Mouse (Mus musculus) fibroblast of lung, adult 2 months (primary cell): ENCODE measurements around the gene Zfp809.
"Not testable (repeated sequence)": the region's sequence is repeated elsewhere in the genome, so short reads cannot be mapped to it uniquely, and the experiment has no call there.

Experiments used
- DNase-seq: peaks from one replicate; pipeline ENCODE4 v3.0.0-alpha.2; 2011; ENCODE audit warnings: low read depth

Gene Zfp809

GRCm38 (mm10) chr9:22225581-22226388 lies at the start of gene Zfp809:
Gene Zfp809 (plus strand): TSS chr9:22225714.
- DNase-seq = peak; percentile 98

GRCm38 (mm10) chr9:22188025-22188611 lies 37.4 kb upstream of the Zfp809 start, which contains the start of gene Zfp872:
Gene Zfp872 (plus strand): TSS chr9:22188090.
- DNase-seq = peak; percentile 7

- no peak for DNase-seq
These were observed 29.1 kb upstream of the Zfp809 start for GRCm38 (mm10) chr9:22196412-22196811.

GRCm38 (mm10) chr9:22213785-22214194 lies 11.7 kb upstream of the Zfp809 start:
- DNase-seq = no peak

GRCm38 (mm10) chr9:22214549-22214948 lies 11.0 kb upstream of the Zfp809 start:
- no peak for DNase-seq

- DNase-seq = no peak
These were observed 8.8 kb upstream of the Zfp809 start for GRCm38 (mm10) chr9:22216705-22217104.

DNA sequence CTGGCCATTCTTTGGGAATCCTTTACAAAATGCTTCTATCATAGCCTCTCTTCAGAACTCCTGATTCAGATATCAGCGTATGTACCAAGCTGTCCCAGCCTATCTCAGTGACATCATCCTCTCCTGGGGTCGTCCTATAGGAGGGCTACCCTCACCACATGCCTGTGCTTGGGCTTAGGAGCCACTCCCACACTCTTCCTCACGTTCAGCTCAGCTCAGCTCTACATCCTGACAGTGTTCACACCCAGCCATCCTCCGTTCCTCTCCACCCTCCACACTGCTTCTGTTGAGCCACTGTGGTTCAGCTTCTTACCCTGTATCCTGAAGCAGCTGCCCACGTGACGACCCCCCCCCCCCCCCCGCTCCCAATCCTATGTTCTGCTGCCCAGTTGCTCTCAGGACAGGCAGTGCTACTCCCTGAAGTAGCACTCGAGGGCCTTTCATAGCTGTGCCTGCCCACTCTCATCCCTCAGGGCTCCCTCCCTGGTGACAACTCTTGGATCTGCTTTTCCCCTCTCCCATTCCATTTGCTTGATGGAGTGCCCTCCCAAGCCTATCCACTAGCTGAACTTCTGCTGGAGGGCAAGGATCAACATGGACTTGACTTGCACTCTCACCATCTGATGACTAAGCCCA lies 7.5 kb upstream of the Zfp809 start:
- no peak for DNase-seq

DNA sequence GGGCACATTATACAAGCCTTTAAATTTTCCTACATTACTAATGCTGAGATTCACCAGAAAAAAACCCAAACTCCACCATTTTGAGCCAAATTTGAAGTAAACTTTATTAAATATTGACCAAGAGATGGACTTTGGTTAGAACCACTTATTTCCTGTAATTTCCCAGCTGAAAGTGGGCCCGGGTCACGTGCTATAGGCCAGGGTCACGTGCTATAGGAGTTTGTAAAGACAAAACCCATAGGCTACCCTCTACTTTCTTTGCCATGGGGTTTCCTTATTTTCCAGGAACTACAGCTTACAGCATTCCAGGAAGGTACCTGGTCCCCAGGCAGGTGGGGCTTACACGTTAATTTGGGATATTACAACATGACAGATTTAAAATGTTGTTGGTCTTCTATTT lies 1.4 kb upstream of the Zfp809 start:
- DNase-seq = no peak

- DNase-seq = peak; percentile 44
These were observed 694 bp upstream of the Zfp809 start for GRCm38 (mm10) chr9:22224536-22225503.

DNA sequence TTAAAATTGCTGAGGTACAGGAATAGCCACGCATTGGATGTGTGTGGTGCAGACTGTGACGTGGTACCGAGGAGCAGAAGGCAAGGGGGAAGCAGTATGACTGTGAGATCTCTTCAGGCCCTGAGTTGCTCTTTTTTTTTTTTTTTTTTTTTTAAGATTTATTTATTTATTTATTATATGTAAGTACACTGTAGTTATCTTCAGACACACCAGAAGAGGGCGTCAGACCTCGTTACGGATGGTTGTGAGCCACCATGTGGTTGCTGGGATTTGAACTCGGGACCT lies 817 bp downstream of the Zfp809 start:
- DNase-seq = not testable (repeated sequence)

- DNase-seq = no peak
These were observed 1.3 kb downstream of the Zfp809 start for GRCm38 (mm10) chr9:22226846-22227245.

- DNase-seq = no peak
These were observed 4.0 kb downstream of the Zfp809 start for GRCm38 (mm10) chr9:22229386-22230026.

GRCm38 (mm10) chr9:22230061-22230460 lies 4.5 kb downstream of the Zfp809 start:
- DNase-seq = no peak

DNA sequence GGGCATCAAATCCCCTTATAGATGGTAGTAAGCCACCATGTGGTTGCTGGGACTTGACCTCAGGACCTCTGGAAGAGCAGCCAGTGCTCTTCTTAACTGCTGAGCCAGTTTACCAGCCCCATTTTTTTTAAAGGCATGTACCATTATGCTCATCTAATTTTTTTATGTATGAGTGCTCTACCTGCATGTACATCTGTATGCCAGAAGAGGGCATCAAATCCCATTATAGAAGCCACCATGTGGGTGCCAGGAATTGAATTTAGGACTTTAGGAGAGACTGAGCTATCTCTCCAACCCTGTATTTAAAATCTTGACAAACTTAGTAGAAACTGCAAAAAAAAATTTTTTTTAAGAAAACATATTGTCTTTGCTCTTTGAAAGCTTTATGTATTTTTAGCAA lies 5.0 kb downstream of the Zfp809 start:
- DNase-seq = no peak

DNA sequence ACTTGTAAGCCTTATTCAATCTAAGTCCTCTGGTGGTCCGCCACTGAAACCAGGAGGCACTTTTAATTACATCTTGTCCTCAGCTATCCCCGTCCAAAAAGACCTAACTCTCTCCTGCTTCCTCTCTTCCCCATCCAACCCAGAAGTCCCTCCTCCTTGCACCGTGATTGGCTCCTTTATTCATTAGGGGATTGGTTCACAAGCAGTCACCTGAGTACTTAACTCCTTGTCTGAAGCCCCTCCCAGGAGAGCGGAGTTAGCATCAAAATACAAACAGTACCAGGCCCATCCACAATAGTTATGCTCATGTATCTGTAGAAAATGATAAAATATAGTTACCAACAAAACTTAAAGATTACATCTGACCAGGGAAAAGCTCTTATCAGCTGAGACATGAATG lies 14.5 kb downstream of the Zfp809 start:
- no peak for DNase-seq

DNA sequence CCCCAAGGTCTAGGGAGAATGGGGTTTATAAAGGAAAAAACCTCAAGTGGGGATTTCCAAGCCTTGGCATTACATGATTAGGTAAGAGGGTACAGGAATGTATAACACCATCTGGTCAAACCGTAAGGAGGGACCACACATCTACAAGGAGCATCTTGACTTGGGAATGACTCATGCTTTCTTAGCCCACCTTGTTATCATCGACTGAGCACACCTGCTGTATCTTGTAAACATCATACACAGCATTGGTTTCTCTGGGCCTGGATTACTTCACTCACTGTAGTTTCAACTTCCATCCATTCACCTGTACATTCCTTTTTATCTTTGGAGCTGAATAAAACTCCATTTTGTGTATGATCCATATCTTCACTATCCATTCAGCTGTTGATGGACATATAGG lies 18.7 kb downstream of the Zfp809 start:
- DNase-seq = no peak

- no peak for DNase-seq
These were observed 31.1 kb downstream of the Zfp809 start for GRCm38 (mm10) chr9:22256579-22256978.

DNA sequence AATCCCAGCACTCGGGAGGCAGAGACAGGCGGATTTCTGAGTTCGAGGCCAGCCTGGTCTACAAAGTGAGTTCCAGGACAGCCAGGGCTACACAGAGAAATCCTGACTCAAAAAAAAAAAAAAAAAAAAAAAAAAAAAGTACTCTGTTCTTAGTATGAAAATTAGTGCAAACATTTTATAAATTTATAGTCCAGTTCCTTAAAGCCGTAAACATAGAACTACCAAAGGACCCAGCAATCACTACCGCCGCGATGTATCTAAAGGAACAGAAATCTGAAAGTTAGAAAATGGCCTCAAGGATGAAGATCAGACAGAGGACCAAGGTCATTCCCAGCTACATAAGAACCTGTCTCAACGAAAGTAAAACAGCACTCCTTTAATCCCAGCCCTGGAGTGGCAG lies 33.3 kb downstream of the Zfp809 start:
- no peak for DNase-seq

- DNase-seq = peak; percentile 21
These were observed 33.9 kb downstream of the Zfp809 start, which contains the start of gene Zfp599 for GRCm38 (mm10) chr9:22259184-22260091. Gene Zfp599 (minus strand): TSS chr9:22259895.

DNA sequence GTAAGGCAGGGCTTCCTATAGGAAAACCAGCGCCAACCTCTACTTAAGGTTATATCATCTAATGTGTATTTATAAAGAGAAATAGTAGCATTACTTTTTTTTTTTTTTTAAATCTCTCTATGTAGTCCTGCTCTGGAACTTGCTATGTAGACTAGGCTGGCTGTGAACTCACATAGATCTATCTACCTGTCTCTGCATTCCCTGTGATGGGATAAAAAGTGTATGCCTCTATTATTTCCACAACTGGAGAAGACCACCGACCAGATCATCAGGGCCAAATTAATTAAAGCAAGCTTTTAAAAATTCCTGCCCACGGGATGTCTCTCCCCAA lies 34.5 kb downstream of the Zfp809 start:
- DNase-seq = no peak

GRCm38 (mm10) chr9:22261594-22261993 lies 36.1 kb downstream of the Zfp809 start:
- no peak for DNase-seq
